Mouse (Mus musculus) hindbrain, postnatal 0 days (tissue): Measurements from ENCODE around the gene Mapk8ip1. TPM values are rescaled to one million over a fixed set of nuclear protein-coding genes. Genes with fewer than 3 reads are reported as not detected.
"Not testable (repeated sequence)": the region's sequence is repeated elsewhere in the genome, so short reads cannot be mapped to it uniquely, and the experiment has no call there.

ENCODE experiments used
- ATAC-seq: fragments of 200-750 bp; cut with Nextera tagmentation; 2 replicates; pipeline ENCODE4 v1.8.0; 2017; ENCODE audit warnings: mild to moderate bottlenecking, moderate TSS enrichment, moderate library complexity
- DNase-seq: peaks from one replicate; pipeline ENCODE4 v3.0.0-alpha.2; 2015; ENCODE audit warnings: low spot score
- H3K27ac ChIP-seq: fragments of 300-500 bp; sonication (generic); 2 replicates; pipeline ENCODE4 v1.5.1; 2014; ENCODE audit warnings: mild to moderate bottlenecking
- H3K27me3 ChIP-seq: fragments of 300-500 bp; sonication (generic); 2 replicates; pipeline ENCODE4 v1.6.1; 2014; ENCODE audit warnings: low read length, mixed read lengths; ENCODE audit not compliant: insufficient read depth
- H3K36me3 ChIP-seq: fragments of 300-500 bp; sonication (generic); 2 replicates; pipeline ENCODE4 v1.6.1; 2014; ENCODE audit warnings: low read length, mixed read lengths; ENCODE audit not compliant: insufficient read depth
- H3K4me1 ChIP-seq: fragments of 300-500 bp; sonication (generic); 2 replicates; pipeline ENCODE4 v1.6.1; 2014; ENCODE audit warnings: antibody characterized with exemption, low read length, mixed read lengths; ENCODE audit not compliant: insufficient read depth
- H3K4me2 ChIP-seq: fragments of 300-500 bp; sonication (generic); 2 replicates; pipeline ENCODE4 v1.6.1; 2014; ENCODE audit warnings: low read depth, mild to moderate bottlenecking, low read length, moderate library complexity, mixed read lengths
- H3K4me3 ChIP-seq: fragments of 300-500 bp; sonication (generic); 2 replicates; pipeline ENCODE4 v1.5.1; 2014; ENCODE audit warnings: low read length
- H3K9ac ChIP-seq: fragments of 300-500 bp; sonication (generic); replicated peaks from 2 replicates; pipeline ENCODE4 v1.6.1; 2014; ENCODE audit warnings: mild to moderate bottlenecking, low read length, moderate library complexity, mixed read lengths
- H3K9me3 ChIP-seq: fragments of 300-500 bp; sonication (generic); 2 replicates; pipeline ENCODE4 v1.6.1; 2016; ENCODE audit warnings: low read length, mixed read lengths
- CTCF ChIP-seq: IDR thresholded peaks from 2 replicates; pipeline ENCODE4 v1.5.1; 2016; ENCODE audit warnings: antibody characterized with exemption, control low read depth, low read depth
- WGBS: fragments of 180-500 bp; shearing (Covaris S2); extraction: QIAGEN DNeasy Blood & Tissue Kit; methylation state at CpG from one replicate; pipeline ENCODE4 v1.1.7; 2014; 5-methylcytosine and 5-hydroxymethylcytosine counted together
- polyA plus RNA-seq: library from polyadenylated mRNA; unstranded; fragments of >200 nt; fragmentation: Nextera tagmentation; extraction: Ambion mirVana; gene quantifications from 2 replicates; pipeline ENCODE4 v1.2.1, GENCODE M21; 2015
- total RNA-seq: library from RNA; depleted of rRNA; stranded (reverse); fragments of >200 nt; gene quantifications from 2 replicates; pipeline ENCODE4 v1.2.3, GENCODE M21; 2014

The Mapk8ip1 gene
- total and polyA plus RNA-seq, 2 experiments from 2014 or later: 182 to 373 TPM

GRCm38 (mm10) chr2:92400682-92401081, 381 bp downstream of the Mapk8ip1 start:
- Histone ChIP-seq H3K9me3 (no peaks in the 10 kb centered on the region), H3K27ac (peak overlapping the region; percentile 86), H3K36me3 (peaks cover 13% of the 10 kb centered on the region), H3K27me3 (no peaks in the 10 kb centered on the region), H3K4me1 (peaks cover 19% of the 10 kb centered on the region), H3K9ac (peak overlapping the region; percentile 92), H3K4me2 (peak overlapping the region; percentile 81), H3K4me3 (peak overlapping the region; percentile 79)
- ATAC-seq (no peak; the same call in 1 of the 2 replicates), DNase-seq (peak; percentile 25)
- WGBS: 2% methylated on average over 22 of the region's 22 CpGs
- TF ChIP-seq CTCF: no peak

- not testable (repeated sequence) for H3K36me3 ChIP-seq, H3K27ac ChIP-seq, H3K27me3 ChIP-seq, DNase-seq, ATAC-seq, H3K9me3 ChIP-seq
- peak overlapping the region; percentile 92; the same call in 1 of the 2 replicates for H3K9ac ChIP-seq
- H3K4me3 ChIP-seq: peak overlapping the region; percentile 79
- peaks cover 19% of the 10 kb centered on the region for H3K4me1 ChIP-seq
- H3K4me2 ChIP-seq: peak overlapping the region; percentile 81
- WGBS: 19% methylated on average over 4 of the region's 4 CpGs
Measured at GRCm38 (mm10) chr2:92399877-92400276, 1.2 kb downstream of the Mapk8ip1 start.

GRCm38 (mm10) chr2:92397436-92397835, 3.6 kb downstream of the Mapk8ip1 start:
- DNase-seq (no peak), ATAC-seq (no peak)
- 77% methylated on average over 1 of the region's 1 CpGs for WGBS
- Histone ChIP-seq H3K9me3 (no peaks in the 10 kb centered on the region), H3K4me3 (no peak overlapping the region), H3K27me3 (no peaks in the 10 kb centered on the region), H3K27ac (no peak overlapping the region), H3K9ac (no peak overlapping the region), H3K4me1 (peaks cover 29% of the 10 kb centered on the region), H3K36me3 (no peaks in the 10 kb centered on the region), H3K4me2 (0 out of 2 replicates have a peak overlapping the region, but pooled peaks have one; percentile 81)
- TF ChIP-seq CTCF: no peak

GRCm38 (mm10) chr2:92395535-92395934, 5.5 kb downstream of the Mapk8ip1 start:
- H3K4me1 ChIP-seq: peaks cover 36% of the 10 kb centered on the region
- WGBS: 90% methylated on average over 3 of the region's 3 CpGs
- ATAC-seq: no peak

GRCm38 (mm10) chr2:92392318-92393264, 8.5 kb downstream of the Mapk8ip1 start:
- no peaks in the 10 kb centered on the region for H3K27me3 ChIP-seq
- H3K36me3 ChIP-seq: no peaks in the 10 kb centered on the region
- 6% methylated on average over 26 of the region's 26 CpGs for WGBS
- peak overlapping the region; percentile 85 for H3K27ac ChIP-seq
- H3K4me1 ChIP-seq: peaks cover 45% of the 10 kb centered on the region
- no peaks in the 10 kb centered on the region for H3K9me3 ChIP-seq
- peak; percentile 2; the same call in 1 of the 2 replicates for ATAC-seq
- H3K4me2 ChIP-seq: peak overlapping the region; percentile 60
- H3K9ac ChIP-seq: peak overlapping the region; percentile 55
- no peak for TF ChIP-seq CTCF
- DNase-seq: peak; percentile 74
- peak overlapping the region; percentile 30 for H3K4me3 ChIP-seq

More at GRCm38 (mm10) chr2:92395535-92395934, 5.5 kb downstream of the Mapk8ip1 start:
- no peak overlapping the region for H3K27ac ChIP-seq
- no peaks in the 10 kb centered on the region for H3K36me3 ChIP-seq
- no peaks in the 10 kb centered on the region for H3K27me3 ChIP-seq
- H3K9me3 ChIP-seq: no peaks in the 10 kb centered on the region
- H3K9ac ChIP-seq: no peak overlapping the region
- H3K4me3 ChIP-seq: no peak overlapping the region
- H3K4me2 ChIP-seq: no peak overlapping the region
- TF ChIP-seq CTCF: no peak
- no peak for DNase-seq

- H3K9ac ChIP-seq: peak overlapping the region; percentile 55
- ATAC-seq (peak; percentile 8), DNase-seq (peak; percentile 60)
- no peak for TF ChIP-seq CTCF
- H3K9me3 ChIP-seq: no peaks in the 10 kb centered on the region
- peaks cover 44% of the 10 kb centered on the region for H3K4me1 ChIP-seq
- H3K27me3 ChIP-seq: no peaks in the 10 kb centered on the region
- H3K36me3 ChIP-seq: peaks cover 5% of the 10 kb centered on the region
- H3K27ac ChIP-seq: peak overlapping the region; percentile 85
- 13% methylated on average over 11 of the region's 11 CpGs for WGBS
- H3K4me3 ChIP-seq: peak overlapping the region; percentile 30
- peak overlapping the region; percentile 60 for H3K4me2 ChIP-seq
Measured at GRCm38 (mm10) chr2:92391703-92392317, 9.3 kb downstream of the Mapk8ip1 start.
